Mouse (Mus musculus) intestine, embryonic 14.5 days (tissue): ENCODE measurements around the gene Mtmr2. TPM values are rescaled to one million over a fixed set of nuclear protein-coding genes. Genes with fewer than 3 reads are reported as not detected.
A peak's percentile ranks its signal among the peaks of the same experiment; 100 is the strongest.
"Not testable (repeated sequence)": the region's sequence is repeated elsewhere in the genome, so short reads cannot be mapped to it uniquely, and the experiment has no call there.

ENCODE experiments used
- ATAC-seq: fragments of 200-750 bp; cut with Nextera tagmentation; replicated peaks from 2 replicates; pipeline ENCODE4 v1.8.0; 2017; ENCODE audit warnings: low read depth, moderate number of reproducible peaks, moderate TSS enrichment, moderate library complexity; ENCODE audit not compliant: low FRiP score, low TSS enrichment
- DNase-seq: peaks from one replicate; pipeline ENCODE4 v3.0.0-alpha.2; 2018; ENCODE audit warnings: low spot score
- H3K27ac ChIP-seq: fragments of 300-500 bp; sonication (generic); 2 replicates; pipeline ENCODE4 v1.5.1; 2014; ENCODE audit warnings: low read depth, mild to moderate bottlenecking, control low read depth
- H3K27me3 ChIP-seq: fragments of 300-500 bp; sonication (generic); replicated peaks from 2 replicates; pipeline ENCODE4 v1.6.1; 2014; ENCODE audit warnings: low read length, control low read depth; ENCODE audit not compliant: control insufficient read depth, insufficient read depth
- H3K36me3 ChIP-seq: fragments of 300-500 bp; sonication (generic); 2 replicates; pipeline ENCODE4 v1.6.1; 2014; ENCODE audit warnings: low read length, control low read depth; ENCODE audit not compliant: control insufficient read depth, insufficient read depth
- H3K4me1 ChIP-seq: fragments of 300-500 bp; sonication (generic); replicated peaks from 2 replicates; pipeline ENCODE4 v1.6.1; 2014; ENCODE audit warnings: low read length, control low read depth, mixed read lengths; ENCODE audit not compliant: control insufficient read depth, insufficient read depth
- H3K4me2 ChIP-seq: fragments of 300-500 bp; sonication (generic); 2 replicates; pipeline ENCODE4 v1.6.1; 2014; ENCODE audit warnings: low read length
- H3K4me3 ChIP-seq: fragments of 300-500 bp; sonication (generic); 2 replicates; pipeline ENCODE4 v1.5.1; 2014; ENCODE audit warnings: low read depth, low read length, control low read depth, mixed read lengths
- H3K9ac ChIP-seq: fragments of 300-500 bp; sonication (generic); 2 replicates; pipeline ENCODE4 v1.6.1; 2014; ENCODE audit warnings: mild to moderate bottlenecking, low read length
- H3K9me3 ChIP-seq: fragments of 300-500 bp; sonication (generic); 2 replicates; pipeline ENCODE4 v1.6.1; 2016; ENCODE audit warnings: low read length, control low read depth; ENCODE audit not compliant: control insufficient read depth
- WGBS: fragments of 180-500 bp; shearing (Covaris S2); extraction: QIAGEN DNeasy Blood & Tissue Kit; methylation state at CpG from one replicate; pipeline ENCODE4 v1.1.7; 2014; 5-methylcytosine and 5-hydroxymethylcytosine counted together
- polyA plus RNA-seq: library from polyadenylated mRNA; unstranded; fragments of >200 nt; fragmentation: Nextera tagmentation; extraction: Ambion mirVana; gene quantifications from 2 replicates; pipeline ENCODE4 v1.2.1, GENCODE M21; 2014

Mtmr2 gene
- 78.8 and 86.5 TPM in 2 replicates for polyA plus RNA-seq

- H3K9me3 ChIP-seq, result no peaks in the 10 kb centered on the region
- no peaks in the 10 kb centered on the region for H3K27me3 ChIP-seq
- peak within 1 kb of the TSS; percentile 96 for H3K27ac ChIP-seq
- H3K9ac ChIP-seq, result peak within 1 kb of the TSS; percentile 98
- H3K36me3 ChIP-seq, result no peaks in the 10 kb centered on the region
- DNase-seq (no peak), ATAC-seq (no peak)
- WGBS, result 40% methylated on average over 2 of the region's 2 CpGs
- peak within 1 kb of the TSS; percentile 97 for H3K4me3 ChIP-seq
- H3K4me1 ChIP-seq, result peaks cover 8% of the 10 kb centered on the region; the same call in 1 of the 2 replicates
- peak within 1 kb of the TSS; percentile 80 for H3K4me2 ChIP-seq
Observed at GRCm38 (mm10) chr9:13748404-13748797, at the start of gene Mtmr2. Gene Mtmr2 (plus strand): TSS chr9:13748410.

- Histone ChIP-seq H3K9me3 (no peaks in the 10 kb centered on the region), H3K36me3 (no peaks in the 10 kb centered on the region), H3K4me1 (no peaks in the 10 kb centered on the region; the same call in 1 of the 2 replicates), H3K4me2 (no peak overlapping the region), H3K27ac (no peak overlapping the region), H3K9ac (no peak overlapping the region), H3K27me3 (no peaks in the 10 kb centered on the region), H3K4me3 (no peak overlapping the region)
- DNase-seq (no peak), ATAC-seq (no peak)
- 56% methylated on average over 14 of the region's 14 CpGs for WGBS
Observed at GRCm38 (mm10) chr9:13699061-13699780, 49.0 kb upstream of the Mtmr2 start.

GRCm38 (mm10) chr9:13699781-13700116, 48.5 kb upstream of the Mtmr2 start:
- ATAC-seq (no peak), DNase-seq (no peak)
- WGBS, result 68% methylated on average over 5 of the region's 5 CpGs
- H3K4me1 ChIP-seq, result no peaks in the 10 kb centered on the region
- H3K36me3 ChIP-seq, result no peaks in the 10 kb centered on the region
- no peak overlapping the region for H3K4me3 ChIP-seq
- no peak overlapping the region for H3K4me2 ChIP-seq
- no peaks in the 10 kb centered on the region for H3K9me3 ChIP-seq
- H3K27ac ChIP-seq, result no peak overlapping the region
- no peaks in the 10 kb centered on the region for H3K27me3 ChIP-seq
- no peak overlapping the region for H3K9ac ChIP-seq

- H3K4me3 ChIP-seq, result no peak overlapping the region
- 82% methylated on average over 12 of the region's 12 CpGs for WGBS
- DNase-seq (no peak), ATAC-seq (no peak)
- no peak overlapping the region for H3K27ac ChIP-seq
- 0 out of 2 replicates have a peak, but pooled peaks cover 5% of the 10 kb centered on the region for H3K36me3 ChIP-seq
- H3K4me2 ChIP-seq, result no peak overlapping the region
- H3K27me3 ChIP-seq, result no peaks in the 10 kb centered on the region
- H3K4me1 ChIP-seq, result no peaks in the 10 kb centered on the region
- no peak overlapping the region for H3K9ac ChIP-seq
- H3K9me3 ChIP-seq, result no peaks in the 10 kb centered on the region
Observed at GRCm38 (mm10) chr9:13701773-13702172, 46.4 kb upstream of the Mtmr2 start.

- ATAC-seq, result no peak
- Histone ChIP-seq H3K4me3 (no peak overlapping the region), H3K9me3 (no peaks in the 10 kb centered on the region), H3K4me2 (no peak overlapping the region), H3K9ac (no peak overlapping the region), H3K4me1 (no peaks in the 10 kb centered on the region), H3K27me3 (no peaks in the 10 kb centered on the region), H3K36me3 (0 out of 2 replicates have a peak, but pooled peaks cover 5% of the 10 kb centered on the region), H3K27ac (no peak overlapping the region)
- DNase-seq, result no peak
- WGBS, result 85% methylated on average over 2 of the region's 2 CpGs
Observed at GRCm38 (mm10) chr9:13703100-13703499, 45.1 kb upstream of the Mtmr2 start.

- 73% methylated on average over 4 of the region's 4 CpGs for WGBS
- Histone ChIP-seq H3K27me3 (no peaks in the 10 kb centered on the region), H3K4me1 (no peaks in the 10 kb centered on the region), H3K9ac (no peak overlapping the region), H3K9me3 (no peaks in the 10 kb centered on the region), H3K36me3 (0 out of 2 replicates have a peak, but pooled peaks cover 5% of the 10 kb centered on the region), H3K4me2 (no peak overlapping the region), H3K27ac (no peak overlapping the region), H3K4me3 (no peak overlapping the region)
- DNase-seq (no peak), ATAC-seq (no peak)
Observed at GRCm38 (mm10) chr9:13704917-13705316, 43.3 kb upstream of the Mtmr2 start.

GRCm38 (mm10) chr9:13707066-13707555, 41.1 kb upstream of the Mtmr2 start:
- 35% methylated on average over 3 of the region's 3 CpGs for WGBS
- ATAC-seq, result no peak
- no peak for DNase-seq
- no peaks in the 10 kb centered on the region for H3K27me3 ChIP-seq
- H3K4me1 ChIP-seq, result no peaks in the 10 kb centered on the region
- H3K27ac ChIP-seq, result no peak overlapping the region
- H3K9ac ChIP-seq, result no peak overlapping the region
- no peaks in the 10 kb centered on the region for H3K9me3 ChIP-seq
- no peak overlapping the region for H3K4me2 ChIP-seq
- H3K4me3 ChIP-seq, result no peak overlapping the region
- H3K36me3 ChIP-seq, result 0 out of 2 replicates have a peak, but pooled peaks cover 5% of the 10 kb centered on the region

- H3K27me3 ChIP-seq, result no peaks in the 10 kb centered on the region
- WGBS, result 85% methylated on average over 5 of the region's 5 CpGs
- no peaks in the 10 kb centered on the region for H3K9me3 ChIP-seq
Observed at GRCm38 (mm10) chr9:13709436-13709835, 38.8 kb upstream of the Mtmr2 start.

GRCm38 (mm10) chr9:13715891-13716290, 32.3 kb upstream of the Mtmr2 start:
- H3K27me3 ChIP-seq, H3K9me3 ChIP-seq, H3K4me3 ChIP-seq, H3K9ac ChIP-seq, H3K36me3 ChIP-seq, H3K27ac ChIP-seq, H3K4me1 ChIP-seq, DNase-seq, ATAC-seq: not testable (repeated sequence)
- peak overlapping the region; percentile 29; the same call in 1 of the 2 replicates for H3K4me2 ChIP-seq
- WGBS, result 88% methylated on average over 2 of the region's 2 CpGs

More at GRCm38 (mm10) chr9:13709436-13709835, 38.8 kb upstream of the Mtmr2 start:
- Histone ChIP-seq H3K4me3 (no peak overlapping the region), H3K4me2 (no peak overlapping the region), H3K36me3 (0 out of 2 replicates have a peak, but pooled peaks cover 5% of the 10 kb centered on the region), H3K4me1 (no peaks in the 10 kb centered on the region), H3K9ac (no peak overlapping the region), H3K27ac (no peak overlapping the region)
- DNase-seq, result no peak
- ATAC-seq, result no peak
